Mouse (Mus musculus): ENCODE data around the gene Itga9. TPM values are rescaled to one million over a fixed set of nuclear protein-coding genes. Genes with fewer than 3 reads are reported as not detected.

The Itga9 gene
- polyA plus RNA-seq, 1 experiment, result 15.0 TPM

DNA sequence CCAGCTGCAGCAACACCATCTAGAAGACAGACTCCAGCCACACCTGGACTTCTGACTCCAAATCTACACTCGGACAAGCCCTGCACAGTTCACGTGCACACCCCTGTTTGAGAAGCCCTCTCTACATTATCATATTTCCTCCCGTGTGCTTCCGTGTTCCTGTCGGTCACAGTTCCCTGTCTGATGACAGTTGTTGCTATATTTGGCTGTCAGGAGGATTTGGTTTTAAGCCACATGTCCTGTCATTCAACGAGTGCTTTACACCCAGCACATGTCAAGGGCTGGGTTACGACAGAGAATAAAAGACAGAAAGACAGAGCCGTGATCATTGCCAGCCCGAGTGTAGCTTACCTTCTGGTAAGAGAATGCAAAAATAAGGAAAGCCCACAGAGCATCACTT is 250.2 kb downstream of the Itga9 start:
- no peak for DNase-seq
- H3K4me1 ChIP-seq (ENCODE audit: control insufficient read depth, insufficient read depth, low read length), result no peaks in the 10 kb centered on the region
- 84% methylated on average over 9 of the region's 9 CpGs for WGBS
- H3K27ac ChIP-seq (ENCODE audit: insufficient read depth, low read depth, low read length), result no peak overlapping the region
- H3K27me3 ChIP-seq (replicated peaks; ENCODE audit: control insufficient read depth, insufficient read depth, low read length), result no peaks in the 10 kb centered on the region
- no peak for TF ChIP-seq CTCF (conservative IDR thresholded peaks at IDR 0.05; ENCODE audit: insufficient read depth, insufficient read length, low read depth, low read length)
- TF ChIP-seq POLR2A (IDR thresholded peaks at IDR 0.05; ENCODE audit: low read depth, low read length), result no peak
- no peaks in the 10 kb centered on the region for H3K36me3 ChIP-seq (ENCODE audit: control insufficient read depth, insufficient read depth, low read length)
- H3K4me3 ChIP-seq (ENCODE audit: insufficient read depth, low read depth, low read length), result no peak overlapping the region

DNA sequence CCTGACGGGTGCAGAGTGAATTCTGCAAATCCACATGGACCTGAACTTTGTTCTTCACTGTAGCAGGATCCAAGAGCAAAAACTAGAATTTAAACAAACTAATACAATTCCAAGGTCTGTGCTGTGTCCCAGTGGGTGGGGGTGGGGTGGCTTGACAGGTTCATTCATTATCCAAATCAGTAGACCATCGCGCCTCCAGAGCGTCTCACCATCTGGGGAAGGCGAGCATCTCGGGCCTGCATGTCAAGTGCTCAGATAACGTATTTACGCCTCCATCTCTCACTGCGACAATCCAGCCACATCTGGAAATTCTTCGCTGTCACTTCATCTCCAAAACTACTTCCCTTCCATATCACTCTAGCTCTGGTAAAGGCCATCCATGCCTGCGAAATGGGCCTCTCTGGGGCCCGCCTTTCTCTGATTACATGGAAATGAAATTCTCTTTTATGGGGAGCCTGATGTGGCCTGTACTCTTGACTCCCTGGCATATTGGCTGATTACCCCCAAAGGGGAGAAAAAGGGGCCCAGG is 254.2 kb downstream of the Itga9 start:
- no peak overlapping the region for H3K4me3 ChIP-seq (ENCODE audit: insufficient read depth, low read depth, low read length)
- no peak for TF ChIP-seq CTCF (conservative IDR thresholded peaks at IDR 0.05; ENCODE audit: insufficient read depth, insufficient read length, low read depth, low read length)
- TF ChIP-seq POLR2A (IDR thresholded peaks at IDR 0.05; ENCODE audit: low read depth, low read length), result no peak
- no peaks in the 10 kb centered on the region for H3K27me3 ChIP-seq (replicated peaks; ENCODE audit: control insufficient read depth, insufficient read depth, low read length)
- no peak overlapping the region for H3K27ac ChIP-seq (ENCODE audit: insufficient read depth, low read depth, low read length)
- WGBS, result 83% methylated on average over 12 of the region's 12 CpGs
- H3K36me3 ChIP-seq (ENCODE audit: control insufficient read depth, insufficient read depth, low read length), result no peaks in the 10 kb centered on the region
- DNase-seq, result no peak
- H3K4me1 ChIP-seq (ENCODE audit: control insufficient read depth, insufficient read depth, low read length), result no peaks in the 10 kb centered on the region

DNA sequence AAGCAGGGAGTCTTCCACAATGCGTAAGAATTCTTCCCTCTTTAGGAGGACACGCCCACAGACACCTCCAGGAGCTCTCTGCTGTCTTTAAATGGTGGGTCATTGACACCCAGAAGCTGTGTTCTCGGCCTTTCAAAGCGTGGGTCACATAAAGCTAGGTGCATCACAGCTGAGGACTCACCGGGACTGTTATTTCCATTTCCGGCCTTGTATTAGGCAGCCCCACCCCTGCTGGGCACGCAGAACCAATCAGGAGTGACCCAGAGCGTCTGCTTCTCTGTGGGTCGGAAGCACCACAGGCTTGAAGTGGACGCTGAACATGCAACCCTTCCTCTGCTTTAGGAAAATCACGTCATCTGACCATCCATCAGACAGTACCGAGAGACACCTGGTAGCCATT is 255.7 kb downstream of the Itga9 start:
- Histone ChIP-seq H3K27me3 (replicated peaks; ENCODE audit: control insufficient read depth, insufficient read depth, low read length) (no peaks in the 10 kb centered on the region), H3K27ac (ENCODE audit: insufficient read depth, low read depth, low read length) (no peak overlapping the region), H3K4me3 (ENCODE audit: insufficient read depth, low read depth, low read length) (no peak overlapping the region), H3K36me3 (ENCODE audit: control insufficient read depth, insufficient read depth, low read length) (no peaks in the 10 kb centered on the region), H3K4me1 (ENCODE audit: control insufficient read depth, insufficient read depth, low read length) (no peaks in the 10 kb centered on the region)
- TF ChIP-seq CTCF (conservative IDR thresholded peaks at IDR 0.05; ENCODE audit: insufficient read depth, insufficient read length, low read depth, low read length) (no peak), POLR2A (IDR thresholded peaks at IDR 0.05; ENCODE audit: low read depth, low read length) (no peak)
- 64% methylated on average over 12 of the region's 12 CpGs for WGBS
- no peak for DNase-seq

GRCm38 (mm10) chr9:118862852-118863260 is 256.4 kb downstream of the Itga9 start:
- Histone ChIP-seq H3K4me1 (ENCODE audit: control insufficient read depth, insufficient read depth, low read length) (no peaks in the 10 kb centered on the region), H3K27ac (ENCODE audit: insufficient read depth, low read depth, low read length) (no peak overlapping the region), H3K36me3 (ENCODE audit: control insufficient read depth, insufficient read depth, low read length) (no peaks in the 10 kb centered on the region), H3K4me3 (ENCODE audit: insufficient read depth, low read depth, low read length) (no peak overlapping the region), H3K27me3 (replicated peaks; ENCODE audit: control insufficient read depth, insufficient read depth, low read length) (no peaks in the 10 kb centered on the region)
- WGBS, result 56% methylated on average over 9 of the region's 9 CpGs
- DNase-seq, result no peak
- TF ChIP-seq CTCF (conservative IDR thresholded peaks at IDR 0.05; ENCODE audit: insufficient read depth, insufficient read length, low read depth, low read length) (no peak), POLR2A (IDR thresholded peaks at IDR 0.05; ENCODE audit: low read depth, low read length) (no peak)

GRCm38 (mm10) chr9:118863528-118863927 is 257.0 kb downstream of the Itga9 start:
- 89% methylated on average over 8 of the region's 8 CpGs for WGBS
- Histone ChIP-seq H3K36me3 (ENCODE audit: control insufficient read depth, insufficient read depth, low read length) (no peaks in the 10 kb centered on the region), H3K27me3 (replicated peaks; ENCODE audit: control insufficient read depth, insufficient read depth, low read length) (no peaks in the 10 kb centered on the region), H3K4me1 (ENCODE audit: control insufficient read depth, insufficient read depth, low read length) (no peaks in the 10 kb centered on the region), H3K27ac (ENCODE audit: insufficient read depth, low read depth, low read length) (no peak overlapping the region), H3K4me3 (ENCODE audit: insufficient read depth, low read depth, low read length) (no peak overlapping the region)
- no peak for TF ChIP-seq CTCF (conservative IDR thresholded peaks at IDR 0.05; ENCODE audit: insufficient read depth, insufficient read length, low read depth, low read length)
- no peak for TF ChIP-seq POLR2A (IDR thresholded peaks at IDR 0.05; ENCODE audit: low read depth, low read length)
- DNase-seq, result no peak

DNA sequence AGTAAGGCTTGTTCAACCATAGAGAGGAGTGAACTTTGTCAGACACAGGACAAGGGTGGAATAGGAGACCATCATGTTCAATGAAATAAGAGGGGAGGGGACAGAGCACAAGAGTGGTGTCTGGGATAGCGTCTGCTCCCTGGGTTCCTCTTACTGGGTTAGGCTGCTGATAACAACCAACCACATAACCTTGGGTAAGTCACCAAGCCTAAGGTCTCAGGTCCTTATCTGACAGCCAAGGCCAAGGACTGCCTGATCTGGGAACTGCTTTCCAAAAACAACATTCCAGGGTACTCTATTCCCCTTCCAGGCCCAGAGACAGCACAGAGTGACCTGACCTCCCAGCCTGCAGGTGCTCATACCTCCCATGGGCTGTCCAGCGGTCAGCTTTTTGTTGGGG is 260.5 kb downstream of the Itga9 start:
- no peaks in the 10 kb centered on the region for H3K27me3 ChIP-seq (replicated peaks; ENCODE audit: control insufficient read depth, insufficient read depth, low read length)
- DNase-seq, result no peak
- WGBS, result 95% methylated on average over 2 of the region's 2 CpGs
- H3K4me3 ChIP-seq (ENCODE audit: insufficient read depth, low read depth, low read length), result no peak overlapping the region
- no peaks in the 10 kb centered on the region for H3K4me1 ChIP-seq (ENCODE audit: control insufficient read depth, insufficient read depth, low read length)
- H3K36me3 ChIP-seq (ENCODE audit: control insufficient read depth, insufficient read depth, low read length), result no peaks in the 10 kb centered on the region
- no peak overlapping the region for H3K27ac ChIP-seq (ENCODE audit: insufficient read depth, low read depth, low read length)
- TF ChIP-seq POLR2A (IDR thresholded peaks at IDR 0.05; ENCODE audit: low read depth, low read length) (no peak), CTCF (conservative IDR thresholded peaks at IDR 0.05; ENCODE audit: insufficient read depth, insufficient read length, low read depth, low read length) (no peak)

GRCm38 (mm10) chr9:118867851-118868250 is 261.4 kb downstream of the Itga9 start:
- Histone ChIP-seq H3K27me3 (replicated peaks; ENCODE audit: control insufficient read depth, insufficient read depth, low read length) (no peaks in the 10 kb centered on the region), H3K4me1 (ENCODE audit: control insufficient read depth, insufficient read depth, low read length) (no peaks in the 10 kb centered on the region), H3K4me3 (ENCODE audit: insufficient read depth, low read depth, low read length) (no peak overlapping the region), H3K36me3 (ENCODE audit: control insufficient read depth, insufficient read depth, low read length) (no peaks in the 10 kb centered on the region), H3K27ac (ENCODE audit: insufficient read depth, low read depth, low read length) (no peak overlapping the region)
- DNase-seq, result no peak
- WGBS, result 85% methylated on average over 8 of the region's 8 CpGs
- TF ChIP-seq CTCF (conservative IDR thresholded peaks at IDR 0.05; ENCODE audit: insufficient read depth, insufficient read length, low read depth, low read length), result no peak
- no peak for TF ChIP-seq POLR2A (IDR thresholded peaks at IDR 0.05; ENCODE audit: low read depth, low read length)
